Mouse (Mus musculus): Measurements from ENCODE around the gene Prpf19.

The Prpf19 gene

GRCm38 (mm10) chr19:10938771-10939170 is 43.7 kb downstream of the Prpf19 start:
- no peak for DNase-seq (ENCODE audit: low read depth, low spot score)

DNA sequence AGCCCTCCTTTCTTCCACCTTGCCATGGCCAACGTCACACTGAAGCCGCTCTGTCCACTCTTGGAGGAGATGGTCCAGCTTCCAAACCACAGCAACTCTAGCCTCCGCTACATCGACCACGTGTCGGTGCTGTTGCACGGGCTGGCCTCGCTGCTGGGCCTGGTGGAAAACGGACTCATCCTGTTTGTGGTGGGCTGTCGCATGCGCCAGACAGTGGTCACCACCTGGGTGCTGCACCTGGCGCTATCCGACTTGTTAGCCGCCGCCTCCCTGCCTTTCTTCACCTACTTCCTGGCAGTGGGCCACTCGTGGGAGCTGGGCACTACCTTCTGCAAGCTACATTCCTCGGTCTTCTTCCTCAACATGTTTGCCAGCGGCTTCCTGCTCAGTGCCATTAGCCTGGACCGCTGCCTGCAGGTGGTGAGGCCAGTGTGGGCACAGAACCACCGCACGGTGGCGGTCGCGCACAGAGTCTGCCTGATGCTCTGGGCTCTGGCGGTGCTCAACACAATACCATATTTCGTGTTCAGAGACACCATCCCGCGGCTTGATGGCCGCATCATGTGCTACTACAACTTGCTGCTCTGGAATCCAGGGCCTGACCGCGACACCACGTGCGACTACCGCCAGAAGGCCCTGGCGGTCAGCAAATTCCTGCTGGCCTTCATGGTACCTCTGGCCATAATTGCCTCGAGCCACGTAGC is 45.2 kb downstream of the Prpf19 start:
- DNase-seq (ENCODE audit: low read depth, low spot score), result no peak

DNA sequence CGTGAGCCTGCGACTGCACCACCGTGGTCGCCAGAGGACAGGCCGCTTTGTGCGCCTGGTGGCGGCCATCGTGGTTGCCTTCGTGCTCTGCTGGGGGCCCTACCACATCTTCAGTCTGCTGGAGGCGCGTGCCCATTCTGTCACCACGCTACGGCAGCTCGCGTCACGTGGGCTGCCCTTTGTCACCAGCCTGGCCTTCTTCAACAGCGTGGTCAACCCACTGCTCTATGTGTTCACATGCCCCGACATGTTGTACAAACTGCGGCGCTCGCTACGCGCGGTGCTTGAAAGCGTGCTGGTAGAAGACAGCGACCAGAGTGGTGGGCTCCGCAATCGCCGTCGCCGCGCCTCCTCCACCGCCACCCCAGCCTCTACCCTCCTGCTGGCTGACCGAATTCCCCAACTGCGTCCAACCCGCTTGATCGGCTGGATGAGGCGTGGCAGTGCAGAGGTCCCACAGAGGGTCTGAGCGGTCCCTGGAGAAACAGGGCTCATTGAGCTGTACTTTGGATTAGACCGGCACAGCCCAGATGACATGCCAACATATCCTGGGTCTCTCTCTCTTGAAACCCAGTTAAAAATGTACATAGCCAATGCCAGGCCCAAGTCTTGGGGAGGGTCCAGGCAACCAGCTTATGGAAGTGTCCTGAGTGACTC is 45.9 kb downstream of the Prpf19 start:
- no peak for DNase-seq (ENCODE audit: low read depth, low spot score)

DNA sequence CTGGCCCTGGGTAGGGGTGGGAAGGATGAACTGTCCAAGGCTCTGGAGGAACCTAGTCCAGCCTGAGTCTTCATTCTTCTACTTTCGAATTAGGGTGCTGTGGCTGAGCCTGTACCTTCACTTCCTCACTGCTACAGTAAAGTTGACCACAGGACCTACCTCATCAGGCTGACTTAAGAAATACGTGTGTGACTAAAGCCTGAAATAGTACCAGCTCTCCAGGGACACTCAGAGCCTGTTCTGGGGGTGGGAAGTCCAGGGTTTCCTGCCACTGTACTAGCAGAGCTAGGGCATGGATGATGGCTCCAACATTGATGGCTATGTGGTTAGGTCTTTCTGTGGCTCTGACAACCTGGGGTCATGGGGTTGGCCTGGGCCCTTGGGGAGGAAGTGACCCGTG is 48.9 kb downstream of the Prpf19 start:
- no peak for DNase-seq (ENCODE audit: low read depth, low spot score)

DNA sequence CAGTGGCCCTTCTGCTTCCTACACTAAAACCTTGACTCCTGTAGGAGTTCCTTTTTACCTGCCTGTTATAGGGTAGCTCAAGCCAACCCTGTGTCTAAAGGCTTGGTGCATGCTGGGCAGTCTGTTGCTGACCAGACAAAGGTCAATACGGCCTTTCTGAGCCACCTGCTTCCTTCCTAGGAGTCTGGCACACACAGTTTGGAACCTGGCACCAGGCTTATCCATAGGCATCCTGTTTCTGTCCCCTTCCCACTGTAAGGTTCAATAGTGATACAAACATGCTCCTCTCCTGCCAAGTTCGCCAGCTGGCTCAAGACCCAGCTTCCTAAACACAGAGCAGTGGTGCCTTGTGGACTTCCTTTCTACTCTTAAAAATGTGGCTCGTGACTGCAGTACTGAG is 51.5 kb downstream of the Prpf19 start:
- no peak for DNase-seq (ENCODE audit: low read depth, low spot score)

DNA sequence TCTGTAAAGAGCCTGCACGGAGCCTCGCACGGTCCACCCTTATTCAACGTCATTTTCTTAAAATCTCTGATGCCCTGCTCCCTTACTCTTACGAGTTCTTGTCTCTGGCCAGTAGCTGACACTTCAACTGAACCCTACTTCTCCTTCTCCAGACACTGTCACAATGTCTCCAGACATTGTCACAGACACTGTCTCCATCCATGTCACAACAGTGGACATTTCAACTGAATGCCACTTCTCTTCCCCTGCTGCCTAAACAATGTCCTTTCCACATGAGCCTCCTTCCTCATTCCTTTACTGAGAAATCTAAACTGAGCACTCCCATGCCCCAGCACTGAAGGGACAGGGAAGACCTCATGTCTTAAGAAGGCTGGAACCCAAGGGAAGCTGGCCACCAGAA is 52.2 kb downstream of the Prpf19 start:
- no peak for DNase-seq (ENCODE audit: low read depth, low spot score)

GRCm38 (mm10) chr19:10948416-10948815 is 53.4 kb downstream of the Prpf19 start:
- no peak for DNase-seq (ENCODE audit: low read depth, low spot score)

DNA sequence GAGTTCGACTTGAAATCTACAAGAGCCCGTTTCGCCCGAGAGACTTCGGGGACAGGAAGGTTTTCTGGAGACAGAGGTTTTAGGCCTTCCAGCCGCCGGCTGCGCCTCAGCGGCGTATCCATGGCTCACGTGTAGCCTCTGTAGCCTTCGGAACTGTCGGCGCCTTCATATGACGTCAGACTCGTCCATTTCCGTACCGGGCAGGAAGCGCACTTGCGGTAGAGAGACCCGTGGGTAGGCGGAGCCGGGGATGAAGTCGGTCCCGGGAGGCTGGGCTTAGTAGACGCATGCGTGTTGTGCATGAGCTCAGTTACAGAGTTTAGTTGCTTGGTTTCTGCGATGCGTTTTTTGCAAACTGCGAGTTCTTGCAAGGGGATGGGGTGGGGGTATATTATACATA is 54.1 kb downstream of the Prpf19 start, which contains the start of gene Ccdc86:
Ccdc86 (minus strand) TSS at position 155 of the 400 bp plus-strand sequence.
- peak; percentile 99 for DNase-seq (ENCODE audit: low read depth, low spot score)

GRCm38 (mm10) chr19:10949558-10949957 is 54.5 kb downstream of the Prpf19 start:
- DNase-seq (ENCODE audit: low read depth, low spot score), result no peak

DNA sequence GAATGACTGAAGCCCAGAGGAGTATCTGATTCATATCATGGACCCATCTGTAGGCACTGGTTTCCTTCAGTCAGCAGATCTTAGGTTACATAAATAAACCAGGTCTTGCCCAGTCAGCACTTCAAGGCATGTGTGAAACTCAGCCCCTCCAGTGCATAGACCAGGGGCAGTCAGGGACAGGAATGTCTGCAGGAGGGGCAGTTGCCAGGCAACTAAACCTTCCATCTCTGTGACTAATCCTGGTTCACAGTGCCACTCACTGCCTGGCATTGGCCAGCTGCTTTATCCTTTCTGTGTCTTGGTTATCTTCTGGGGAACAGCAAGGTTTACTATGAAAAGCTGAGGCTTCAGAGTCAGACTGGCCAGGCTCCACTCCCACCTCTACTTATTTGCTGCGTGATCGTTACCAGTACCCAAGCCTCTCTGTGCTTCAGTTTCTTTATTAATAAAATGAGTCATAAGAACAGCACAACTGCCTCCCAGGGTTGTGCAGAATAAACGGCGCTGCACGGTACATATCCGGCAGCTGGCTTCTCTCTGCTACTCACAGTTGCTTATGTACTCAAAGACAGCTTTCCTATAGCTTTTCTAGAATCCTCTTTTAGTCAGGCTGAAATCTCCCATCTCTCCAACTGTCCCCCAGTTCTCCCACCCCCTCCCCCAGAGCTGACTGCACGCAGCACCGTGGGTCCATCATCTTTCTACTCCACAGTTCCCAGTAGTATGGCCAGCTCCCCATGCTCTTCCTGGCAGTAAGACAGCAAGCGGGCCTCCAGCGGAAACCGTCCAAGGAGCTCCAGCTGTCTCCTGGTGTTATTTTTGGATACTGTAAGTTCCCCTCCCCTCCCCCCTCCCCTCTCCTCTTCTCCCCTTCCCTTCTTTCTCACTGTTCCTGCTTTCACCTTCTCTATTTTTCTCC is 57.2 kb downstream of the Prpf19 start:
- DNase-seq (ENCODE audit: low read depth, low spot score), result peak; percentile 94

Data from skeletal muscle tissue, adult 2 months (tissue).